Mouse (Mus musculus): ENCODE results near the gene Cpne5.

- TF ChIP-seq POLR2A (IDR thresholded peaks at IDR 0.05; ENCODE audit: extremely low read depth, insufficient read depth, low read length), result no peak
- TF ChIP-seq CTCF (IDR thresholded peaks at IDR 0.05; ENCODE audit: low read depth, low read length), result no peak
These were observed 81.6 kb downstream of the Cpne5 start for GRCm38 (mm10) chr17:29156396-29156795.

Data from liver, adult 2 months (tissue).